Mouse (Mus musculus) embryonic facial prominence, embryonic 11.5 days (tissue): ENCODE measurements around the gene Nr2f6. TPM values are rescaled to one million over a fixed set of nuclear protein-coding genes. Genes with fewer than 3 reads are reported as not detected.
A peak's percentile ranks its signal among the peaks of the same experiment; 100 is the strongest.

Source experiments
- ATAC-seq: fragments of 200-750 bp; cut with Nextera tagmentation; replicated peaks from 2 replicates; pipeline ENCODE4 v1.8.0; 2017; ENCODE audit warnings: low read depth; ENCODE audit not compliant: insufficient number of reproducible peaks, low FRiP score, low TSS enrichment
- DNase-seq: peaks from one replicate; pipeline ENCODE4 v3.0.0-alpha.2; 2015; ENCODE audit warnings: low spot score
- H3K27ac ChIP-seq: fragments of 300-500 bp; sonication (generic); replicated peaks from 2 replicates; pipeline ENCODE4 v1.5.1; 2014; ENCODE audit warnings: mild to moderate bottlenecking, low read depth, low read length, control low read depth
- H3K27me3 ChIP-seq: fragments of 300-500 bp; sonication (generic); 2 replicates; pipeline ENCODE4 v1.6.1; 2014; ENCODE audit warnings: mild to moderate bottlenecking, low read length, moderate library complexity, mixed read lengths; ENCODE audit not compliant: control insufficient read depth, insufficient read depth
- H3K36me3 ChIP-seq: fragments of 300-500 bp; sonication (generic); replicated peaks from 2 replicates; pipeline ENCODE4 v1.6.1; 2014; ENCODE audit warnings: low read depth, mild to moderate bottlenecking, low read length, moderate library complexity, mixed read lengths; ENCODE audit not compliant: control insufficient read depth, insufficient read depth
- H3K4me1 ChIP-seq: fragments of 300-500 bp; sonication (generic); 2 replicates; pipeline ENCODE4 v1.6.1; 2014; ENCODE audit warnings: low read length, mixed read lengths; ENCODE audit not compliant: control insufficient read depth, insufficient read depth
- H3K4me2 ChIP-seq: fragments of 300-500 bp; sonication (generic); 2 replicates; pipeline ENCODE4 v1.6.1; 2014; ENCODE audit warnings: low read depth, mild to moderate bottlenecking, control low read depth, low read length, moderate library complexity
- H3K4me3 ChIP-seq: fragments of 300-500 bp; sonication (generic); 2 replicates; pipeline ENCODE4 v1.5.1; 2014; ENCODE audit warnings: low read depth, low read length, control low read depth
- H3K9ac ChIP-seq: fragments of 300-500 bp; sonication (generic); replicated peaks from 2 replicates; pipeline ENCODE4 v1.6.1; 2014; ENCODE audit warnings: mild to moderate bottlenecking, control low read depth, low read length
- H3K9me3 ChIP-seq: fragments of 300-500 bp; sonication (generic); replicated peaks from 2 replicates; pipeline ENCODE4 v1.6.1; 2016; ENCODE audit warnings: mild to moderate bottlenecking, low read length, inconsistent platforms, mixed read lengths; ENCODE audit not compliant: control insufficient read depth
- WGBS: fragments of 180-500 bp; shearing (Covaris S2); extraction: QIAGEN DNeasy Blood & Tissue Kit; methylation state at CpG from one replicate; pipeline ENCODE4 v1.1.7; 2014; 5-methylcytosine and 5-hydroxymethylcytosine counted together
- polyA plus RNA-seq: library from polyadenylated mRNA; unstranded; fragments of >200 nt; fragmentation: Nextera tagmentation; extraction: Ambion mirVana; gene quantifications from 2 replicates; pipeline ENCODE4 v1.2.1, GENCODE M21; 2014

The Nr2f6 gene
- polyA plus RNA-seq, 1 experiment from 2014 or later = 53.7 TPM

- no peak for ATAC-seq
- DNase-seq = no peak
- H3K4me2 ChIP-seq = no peak overlapping the region
- no peaks in the 10 kb centered on the region for H3K9me3 ChIP-seq
- no peak overlapping the region for H3K4me3 ChIP-seq
- no peak overlapping the region for H3K27ac ChIP-seq
- H3K36me3 ChIP-seq = no peaks in the 10 kb centered on the region; the same call in 1 of the 2 replicates
- 87% methylated on average over 10 of the region's 10 CpGs for WGBS
- no peaks in the 10 kb centered on the region for H3K27me3 ChIP-seq
- H3K9ac ChIP-seq = no peak overlapping the region
- 0 out of 2 replicates have a peak, but pooled peaks cover 3% of the 10 kb centered on the region for H3K4me1 ChIP-seq
Observed at GRCm38 (mm10) chr8:71369040-71369718, 12.6 kb downstream of the Nr2f6 start.

GRCm38 (mm10) chr8:71368366-71368765 lies 13.4 kb downstream of the Nr2f6 start:
- Histone ChIP-seq H3K9me3 (no peaks in the 10 kb centered on the region), H3K27ac (no peak overlapping the region), H3K9ac (no peak overlapping the region), H3K4me2 (no peak overlapping the region), H3K4me3 (no peak overlapping the region), H3K4me1 (0 out of 2 replicates have a peak, but pooled peaks cover 3% of the 10 kb centered on the region), H3K36me3 (no peaks in the 10 kb centered on the region; the same call in 1 of the 2 replicates), H3K27me3 (no peaks in the 10 kb centered on the region)
- no peak for ATAC-seq
- DNase-seq = no peak

- H3K4me3 ChIP-seq = peak overlapping the region; percentile 37
- ATAC-seq (peak; percentile 81), DNase-seq (no peak)
- H3K36me3 ChIP-seq = no peaks in the 10 kb centered on the region; the same call in 1 of the 2 replicates
- H3K4me2 ChIP-seq = peak overlapping the region; percentile 56
- no peaks in the 10 kb centered on the region for H3K9me3 ChIP-seq
- H3K4me1 ChIP-seq = 0 out of 2 replicates have a peak, but pooled peaks cover 3% of the 10 kb centered on the region
- H3K27ac ChIP-seq = 0 out of 2 replicates have a peak overlapping the region, but pooled peaks have one; percentile 30
- no peaks in the 10 kb centered on the region for H3K27me3 ChIP-seq
- WGBS = 49% methylated on average over 17 of the region's 17 CpGs
- peak overlapping the region; percentile 35 for H3K9ac ChIP-seq
Observed at GRCm38 (mm10) chr8:71367529-71368176, 14.1 kb downstream of the Nr2f6 start.

GRCm38 (mm10) chr8:71366771-71367528 lies 14.8 kb downstream of the Nr2f6 start, which contains the start of gene Use1:
TSS of gene Use1 (plus strand) at chr8:71366848.
- Histone ChIP-seq H3K9ac (peak within 1 kb of the TSS; percentile 53), H3K27me3 (no peaks in the 10 kb centered on the region), H3K4me3 (peak within 1 kb of the TSS; percentile 37), H3K4me1 (0 out of 2 replicates have a peak, but pooled peaks cover 3% of the 10 kb centered on the region), H3K36me3 (no peaks in the 10 kb centered on the region; the same call in 1 of the 2 replicates), H3K9me3 (no peaks in the 10 kb centered on the region), H3K27ac (peak within 1 kb of the TSS; percentile 30; the same call in 1 of the 2 replicates), H3K4me2 (peak within 1 kb of the TSS; percentile 56)
- 0% methylated on average over 55 of the region's 56 CpGs for WGBS
- DNase-seq = peak; percentile 95
- peak; percentile 70 for ATAC-seq

- H3K4me3 ChIP-seq = no peak overlapping the region
- 81% methylated on average over 3 of the region's 3 CpGs for WGBS
- H3K4me2 ChIP-seq = no peak overlapping the region
- no peaks in the 10 kb centered on the region for H3K9me3 ChIP-seq
- no peaks in the 10 kb centered on the region; the same call in none of the 2 replicates for H3K36me3 ChIP-seq
- H3K4me1 ChIP-seq = no peaks in the 10 kb centered on the region
- DNase-seq (no peak), ATAC-seq (no peak)
- no peak overlapping the region for H3K27ac ChIP-seq
- H3K9ac ChIP-seq = no peak overlapping the region
- no peaks in the 10 kb centered on the region for H3K27me3 ChIP-seq
Observed at GRCm38 (mm10) chr8:71358026-71358425, 23.7 kb downstream of the Nr2f6 start.

- no peaks in the 10 kb centered on the region for H3K4me1 ChIP-seq
- WGBS = 93% methylated on average over 1 of the region's 1 CpGs
- DNase-seq = no peak
- H3K4me2 ChIP-seq = no peak overlapping the region
- H3K4me3 ChIP-seq = no peak overlapping the region
- no peak for ATAC-seq
- no peak overlapping the region for H3K27ac ChIP-seq
- H3K27me3 ChIP-seq = no peaks in the 10 kb centered on the region
- no peaks in the 10 kb centered on the region; the same call in none of the 2 replicates for H3K36me3 ChIP-seq
- H3K9me3 ChIP-seq = no peaks in the 10 kb centered on the region
- H3K9ac ChIP-seq = no peak overlapping the region
Observed at GRCm38 (mm10) chr8:71351520-71351919, 30.2 kb downstream of the Nr2f6 start.

GRCm38 (mm10) chr8:71351117-71351516 lies 30.6 kb downstream of the Nr2f6 start:
- Histone ChIP-seq H3K27ac (no peak overlapping the region), H3K9ac (no peak overlapping the region), H3K4me2 (no peak overlapping the region), H3K4me3 (no peak overlapping the region), H3K4me1 (no peaks in the 10 kb centered on the region), H3K27me3 (no peaks in the 10 kb centered on the region), H3K36me3 (no peaks in the 10 kb centered on the region; the same call in none of the 2 replicates), H3K9me3 (no peaks in the 10 kb centered on the region)
- ATAC-seq (no peak), DNase-seq (no peak)
- 76% methylated on average over 3 of the region's 3 CpGs for WGBS
